Mouse (Mus musculus) limb, embryonic 11.5 days (tissue): ENCODE measurements around the gene Pou2f1. TPM values are rescaled to one million over a fixed set of nuclear protein-coding genes. Genes with fewer than 3 reads are reported as not detected.

Source experiments
- ATAC-seq: fragments of 200-750 bp; cut with Nextera tagmentation; 2 replicates; pipeline ENCODE4 v1.8.0; 2017; ENCODE audit warnings: low read depth; ENCODE audit not compliant: insufficient number of reproducible peaks, low FRiP score, low TSS enrichment
- DNase-seq: peaks from one replicate; pipeline ENCODE4 v3.0.0-alpha.2; 2015; ENCODE audit warnings: low spot score
- H3K27ac ChIP-seq: fragments of 300-500 bp; sonication (generic); replicated peaks from 2 replicates; pipeline ENCODE4 v1.5.1; 2014; ENCODE audit warnings: low read depth, mild to moderate bottlenecking, low read length
- H3K27me3 ChIP-seq: fragments of 300-500 bp; sonication (generic); 2 replicates; pipeline ENCODE4 v1.6.1; 2014; ENCODE audit warnings: mild to moderate bottlenecking, low read length, mixed read lengths; ENCODE audit not compliant: control insufficient read depth, insufficient read depth
- H3K36me3 ChIP-seq: fragments of 300-500 bp; sonication (generic); 2 replicates; pipeline ENCODE4 v1.6.1; 2014; ENCODE audit warnings: mild to moderate bottlenecking, low read length, moderate library complexity, mixed read lengths; ENCODE audit not compliant: control insufficient read depth, insufficient read depth
- H3K4me1 ChIP-seq: fragments of 300-500 bp; sonication (generic); 2 replicates; pipeline ENCODE4 v1.6.1; 2014; ENCODE audit warnings: low read length, mixed read lengths; ENCODE audit not compliant: control insufficient read depth, insufficient read depth
- H3K4me2 ChIP-seq: fragments of 300-500 bp; sonication (generic); 2 replicates; pipeline ENCODE4 v1.6.1; 2014; ENCODE audit warnings: low read depth, mild to moderate bottlenecking, moderate library complexity; ENCODE audit not compliant: severe bottlenecking
- H3K4me3 ChIP-seq: fragments of 300-500 bp; sonication (generic); 2 replicates; pipeline ENCODE4 v1.5.1; 2014; ENCODE audit warnings: low read depth, low read length
- H3K9ac ChIP-seq: fragments of 300-500 bp; sonication (generic); 2 replicates; pipeline ENCODE4 v1.6.1; 2014; ENCODE audit warnings: mild to moderate bottlenecking, low read length
- H3K9me3 ChIP-seq: fragments of 300-500 bp; sonication (generic); 2 replicates; pipeline ENCODE4 v1.6.1; 2016; ENCODE audit warnings: low read length; ENCODE audit not compliant: control insufficient read depth
- WGBS: fragments of 180-500 bp; shearing (Covaris S2); extraction: QIAGEN DNeasy Blood & Tissue Kit; methylation state at CpG from one replicate; pipeline ENCODE4 v1.1.7; 2014; 5-methylcytosine and 5-hydroxymethylcytosine counted together
- polyA plus RNA-seq: library from polyadenylated mRNA; unstranded; fragments of >200 nt; fragmentation: Nextera tagmentation; extraction: Ambion mirVana; gene quantifications from 2 replicates; pipeline ENCODE4 v1.2.1, GENCODE M21; 2014

Gene Pou2f1
- polyA plus RNA-seq, 1 experiment from 2014 or later, result 33.7 TPM

GRCm38 (mm10) chr1:165864864-165865795, 137.3 kb downstream of the Pou2f1 start:
- DNase-seq (peak; percentile 27), ATAC-seq (no peak)
- Histone ChIP-seq H3K27ac (no peak overlapping the region), H3K36me3 (no peaks in the 10 kb centered on the region), H3K4me3 (no peak overlapping the region), H3K9ac (no peak overlapping the region), H3K4me1 (peaks cover 9% of the 10 kb centered on the region; the same call in 1 of the 2 replicates), H3K4me2 (no peak overlapping the region), H3K27me3 (no peaks in the 10 kb centered on the region), H3K9me3 (no peaks in the 10 kb centered on the region)
- WGBS, result 52% methylated on average over 14 of the region's 14 CpGs

DNA sequence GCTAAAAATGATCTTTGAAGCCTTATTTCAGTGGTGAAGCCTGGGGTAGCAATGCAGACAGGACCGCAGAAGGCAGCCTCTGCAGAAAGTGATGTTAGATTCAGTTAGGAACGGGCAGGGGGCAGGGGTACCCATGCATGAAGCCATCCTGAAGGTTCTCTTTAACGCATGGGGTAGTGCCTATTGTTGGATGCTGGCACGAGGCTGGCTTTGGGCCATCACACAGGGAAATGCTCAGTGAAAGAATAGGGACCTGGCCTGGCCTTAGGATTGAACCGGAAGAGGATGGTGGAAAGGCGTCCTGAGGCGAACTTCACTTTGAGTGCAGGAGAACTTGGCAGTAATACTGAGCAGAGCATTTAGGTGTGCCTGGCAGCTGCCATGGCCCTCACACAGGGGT, 140.4 kb downstream of the Pou2f1 start:
- 86% methylated on average over 7 of the region's 7 CpGs for WGBS
- Histone ChIP-seq H3K9me3 (no peaks in the 10 kb centered on the region), H3K4me1 (peaks cover 9% of the 10 kb centered on the region; the same call in 1 of the 2 replicates), H3K4me3 (no peak overlapping the region), H3K4me2 (no peak overlapping the region), H3K36me3 (no peaks in the 10 kb centered on the region), H3K9ac (no peak overlapping the region), H3K27ac (no peak overlapping the region), H3K27me3 (no peaks in the 10 kb centered on the region)
- ATAC-seq (no peak), DNase-seq (no peak)

DNA sequence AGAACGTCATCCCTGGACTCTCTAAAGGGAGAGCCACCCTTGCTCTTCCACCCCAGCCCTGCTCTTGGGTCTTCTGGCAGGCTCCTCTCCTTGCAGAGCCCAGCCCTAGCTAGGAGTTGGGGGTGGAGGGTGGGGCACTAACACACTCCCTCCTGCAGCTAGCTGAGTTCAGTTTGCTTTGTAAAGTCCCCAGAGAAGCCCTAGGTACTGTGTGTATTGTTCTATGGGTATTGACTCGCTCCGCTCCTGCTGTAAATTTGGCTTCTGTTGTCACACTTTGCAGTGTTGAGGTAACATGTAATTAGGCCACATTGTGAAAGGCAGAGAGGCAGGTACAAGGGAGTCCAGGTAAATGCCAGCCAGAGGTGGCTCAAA, 141.3 kb downstream of the Pou2f1 start:
- H3K9me3 ChIP-seq, result no peaks in the 10 kb centered on the region
- WGBS, result 76% methylated on average over 3 of the region's 3 CpGs
- H3K36me3 ChIP-seq, result no peaks in the 10 kb centered on the region
- no peak overlapping the region for H3K4me2 ChIP-seq
- H3K27me3 ChIP-seq, result no peaks in the 10 kb centered on the region
- H3K27ac ChIP-seq, result no peak overlapping the region
- no peak overlapping the region for H3K4me3 ChIP-seq
- H3K4me1 ChIP-seq, result peaks cover 9% of the 10 kb centered on the region; the same call in 1 of the 2 replicates
- DNase-seq (no peak), ATAC-seq (no peak)
- no peak overlapping the region for H3K9ac ChIP-seq

GRCm38 (mm10) chr1:165860373-165861234, 141.9 kb downstream of the Pou2f1 start:
- Histone ChIP-seq H3K4me2 (no peak overlapping the region), H3K27ac (no peak overlapping the region), H3K9me3 (no peaks in the 10 kb centered on the region), H3K4me3 (no peak overlapping the region), H3K4me1 (peaks cover 8% of the 10 kb centered on the region; the same call in 1 of the 2 replicates), H3K27me3 (no peaks in the 10 kb centered on the region), H3K9ac (no peak overlapping the region), H3K36me3 (no peaks in the 10 kb centered on the region)
- ATAC-seq (no peak), DNase-seq (peak; percentile 20)
- 79% methylated on average over 9 of the region's 9 CpGs for WGBS

DNA sequence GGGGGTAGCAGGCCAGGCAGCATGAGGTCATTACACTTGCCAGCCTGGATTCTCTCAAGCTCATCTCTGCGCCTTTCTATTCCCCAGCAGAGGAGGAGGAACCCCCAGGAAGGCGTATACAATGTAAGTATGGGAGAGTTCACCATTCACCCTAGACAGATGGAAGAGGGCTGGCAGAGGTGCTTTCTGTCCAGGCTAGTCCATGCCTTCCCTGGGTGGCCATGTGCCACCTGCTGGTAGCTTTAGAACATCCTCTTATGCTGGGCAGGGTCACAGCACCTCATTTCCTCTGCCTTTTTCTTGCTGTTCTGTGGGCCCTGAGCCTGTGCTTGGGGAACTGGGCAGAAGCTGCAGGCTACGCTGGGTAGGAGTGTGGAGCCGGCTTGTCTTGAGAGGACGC, 144.1 kb downstream of the Pou2f1 start:
- Histone ChIP-seq H3K9me3 (no peaks in the 10 kb centered on the region), H3K4me1 (0 out of 2 replicates have a peak, but pooled peaks cover 3% of the 10 kb centered on the region), H3K9ac (no peak overlapping the region), H3K27ac (no peak overlapping the region), H3K4me2 (no peak overlapping the region), H3K36me3 (no peaks in the 10 kb centered on the region), H3K27me3 (no peaks in the 10 kb centered on the region), H3K4me3 (no peak overlapping the region)
- 90% methylated on average over 5 of the region's 5 CpGs for WGBS
- DNase-seq (peak; percentile 22), ATAC-seq (0 out of 2 replicates have a peak, but pooled peaks have one; percentile 15)

DNA sequence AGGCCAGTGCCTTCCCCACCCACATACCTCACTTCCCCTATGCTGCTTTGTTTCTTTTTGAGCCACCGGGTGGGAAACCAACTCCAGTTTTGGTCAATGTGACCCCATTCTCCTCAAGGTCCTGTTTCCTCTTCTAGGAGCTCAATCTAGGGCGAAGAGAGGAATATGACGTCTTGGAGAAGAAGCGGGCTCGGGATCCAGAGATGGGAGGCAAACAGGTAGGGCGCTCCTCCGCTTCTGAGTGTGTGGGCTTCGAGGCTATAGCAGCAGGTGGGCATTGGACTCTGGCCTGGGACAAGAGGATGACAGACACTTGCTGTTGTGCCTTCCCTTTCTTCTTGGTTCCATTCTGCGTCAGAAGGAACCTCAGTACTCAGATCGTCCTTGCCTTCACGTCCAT, 145.2 kb downstream of the Pou2f1 start:
- no peak overlapping the region for H3K9ac ChIP-seq
- 0 out of 2 replicates have a peak, but pooled peaks cover 3% of the 10 kb centered on the region for H3K4me1 ChIP-seq
- H3K4me2 ChIP-seq, result no peak overlapping the region
- H3K9me3 ChIP-seq, result no peaks in the 10 kb centered on the region
- H3K27me3 ChIP-seq, result no peaks in the 10 kb centered on the region
- 94% methylated on average over 11 of the region's 11 CpGs for WGBS
- DNase-seq (no peak), ATAC-seq (no peak)
- H3K36me3 ChIP-seq, result no peaks in the 10 kb centered on the region
- no peak overlapping the region for H3K27ac ChIP-seq
- no peak overlapping the region for H3K4me3 ChIP-seq

- Histone ChIP-seq H3K9ac (no peak overlapping the region), H3K9me3 (no peaks in the 10 kb centered on the region), H3K27ac (no peak overlapping the region), H3K36me3 (no peaks in the 10 kb centered on the region), H3K4me1 (peaks cover 8% of the 10 kb centered on the region; the same call in 1 of the 2 replicates), H3K27me3 (no peaks in the 10 kb centered on the region), H3K4me2 (no peak overlapping the region), H3K4me3 (no peak overlapping the region)
- peak; percentile 20 for DNase-seq
- 63% methylated on average over 9 of the region's 9 CpGs for WGBS
- ATAC-seq, result no peak
Measured at GRCm38 (mm10) chr1:165855759-165856545, 146.5 kb downstream of the Pou2f1 start.
